Mouse (Mus musculus): ENCODE data around the gene Nxpe3.

DNA sequence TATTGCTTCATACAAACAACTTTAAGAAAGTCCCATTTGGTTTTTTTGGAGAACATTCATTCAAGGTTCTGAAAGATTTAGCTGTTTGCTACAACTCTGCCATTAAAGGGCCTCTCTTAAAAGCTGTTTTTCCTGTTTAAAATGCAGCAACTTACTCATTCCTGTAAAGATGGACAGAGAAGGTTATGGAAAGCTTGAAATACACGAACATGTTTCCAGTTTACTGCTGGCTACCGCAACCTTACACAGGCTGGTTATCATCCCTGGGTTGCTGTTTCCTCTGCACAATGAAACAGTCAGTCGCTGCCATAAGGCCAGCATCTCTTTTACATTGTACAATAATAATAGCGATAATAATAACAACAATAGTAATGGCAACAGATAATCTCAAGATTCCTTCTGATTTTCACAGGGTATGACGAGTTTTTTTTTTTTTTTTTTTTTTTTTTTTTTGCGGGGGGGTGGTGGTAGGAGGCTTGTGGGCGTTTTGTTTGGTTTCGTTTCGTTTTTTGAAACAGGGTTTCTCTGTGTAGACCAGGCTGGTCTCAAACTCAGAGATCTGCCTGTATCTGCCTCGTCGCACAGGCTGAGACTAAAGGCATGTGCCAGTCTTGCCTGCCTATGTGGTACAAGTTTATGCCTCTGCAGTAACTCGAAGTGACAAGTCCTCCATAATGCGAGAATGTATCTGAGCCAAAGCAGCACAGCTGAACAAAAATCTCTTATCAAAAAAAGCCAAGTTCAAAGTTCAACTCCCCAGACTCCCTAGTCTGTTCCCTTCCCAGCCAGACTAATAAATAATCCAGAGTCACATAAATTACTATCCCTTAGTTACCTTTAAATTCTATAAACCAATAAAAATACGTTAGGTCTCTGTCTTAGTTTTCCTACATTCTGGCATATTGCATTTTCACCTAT, 7.0 kb upstream of the Nxpe3 start:
- TF ChIP-seq MYOG (IDR thresholded peaks at IDR 0.05; ENCODE audit: control insufficient read depth, extremely low read depth, insufficient read length), result no peak
- no peak for TF ChIP-seq CTCF (IDR thresholded peaks at IDR 0.05; ENCODE audit: control insufficient read depth, insufficient read depth, insufficient read length)
- TF ChIP-seq USF1 (IDR thresholded peaks at IDR 0.05; ENCODE audit: low read depth), result no peak
